Mouse (Mus musculus) testis, adult 2 months (tissue): ENCODE results near the gene Espnl.

Experiments used
- CTCF ChIP-seq: fragments of 200-500 bp; IDR thresholded peaks from 2 replicates; pipeline ENCODE4 v1.5.1; 2012; ENCODE audit warnings: low read depth, mild to moderate bottlenecking, inconsistent platforms, low read length, moderate library complexity; ENCODE audit not compliant: control insufficient read depth, insufficient read depth, insufficient replicate concordance
- POLR2A ChIP-seq: fragments of 200-500 bp; IDR thresholded peaks from 2 replicates; pipeline ENCODE4 v1.6.1; 2012; ENCODE audit warnings: low read depth, mild to moderate bottlenecking, inconsistent platforms, low read length, moderate library complexity; ENCODE audit not compliant: control insufficient read depth

- TF ChIP-seq POLR2A (no peak), CTCF (no peak)
Measured at GRCm38 (mm10) chr1:91397927-91398259, 76.0 kb downstream of the Espnl start.
